Mouse (Mus musculus) heart, postnatal 10 days (tissue): ENCODE measurements at regions not wholly inside any gene's neighbourhood (a gene's known extent, or its start where the extent isn't known, plus 50 kb on each side); places are given as distances from the start of the nearest gene placed in this dataset.
A peak's percentile ranks its signal among the peaks of the same experiment; 100 is the strongest.
"Not testable (repeated sequence)": the region's sequence is repeated elsewhere in the genome, so short reads cannot be mapped to it uniquely, and the experiment has no call there.

Experiments
- DNase-seq, 2 experiments: peaks; one replicate each; pipeline ENCODE4 v3.0.0; 2021
- intact Hi-C: fragments of 180-260 bp; cut with DNase I; formaldehyde crosslinking; loops from one replicate; pipeline ENCODE4 v1.15.1; 2025

DNA sequence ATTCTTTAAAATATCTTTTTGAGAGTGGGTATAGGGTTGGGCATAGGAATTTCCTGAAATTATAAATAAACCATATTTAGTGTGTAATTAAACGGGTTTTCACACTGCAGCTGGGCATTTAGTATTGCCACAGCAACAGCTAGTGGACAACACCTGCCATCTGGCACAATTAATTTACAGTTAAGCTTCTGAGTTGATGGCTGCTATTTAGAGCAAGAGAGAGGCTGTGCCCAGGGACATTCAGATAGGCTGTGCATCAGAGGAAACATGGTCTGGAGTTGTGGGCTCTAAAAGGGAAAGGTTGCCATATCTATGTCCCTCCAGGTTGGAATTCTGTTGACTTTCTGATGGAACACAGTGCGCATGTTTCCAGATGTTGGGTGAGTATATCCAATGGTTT lies 227.1 kb downstream of the Pth2r start:
- no peak for DNase-seq
- intact Hi-C loops = no loop called here

DNA sequence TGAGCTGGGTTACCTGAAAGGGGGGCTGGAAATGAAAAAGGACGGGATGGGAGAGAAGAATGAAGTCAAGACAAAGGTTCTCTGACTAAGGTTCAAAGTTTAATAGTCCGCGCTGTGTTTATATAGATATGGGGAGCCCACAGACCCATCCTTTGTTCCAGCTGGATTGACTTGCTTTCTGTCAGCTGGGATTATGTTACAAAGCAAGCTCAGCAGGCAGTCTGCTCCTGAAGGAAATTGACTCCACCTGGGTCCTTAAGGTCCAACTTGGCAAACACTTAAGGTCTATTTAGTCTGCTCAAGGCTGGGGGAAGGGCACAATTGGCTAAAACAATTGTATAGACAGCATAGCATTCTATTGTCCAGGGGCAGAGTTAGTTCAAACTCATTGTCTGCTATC lies 253.8 kb downstream of the Pth2r start:
- no peak for DNase-seq
- intact Hi-C loops = no loop called here

DNA sequence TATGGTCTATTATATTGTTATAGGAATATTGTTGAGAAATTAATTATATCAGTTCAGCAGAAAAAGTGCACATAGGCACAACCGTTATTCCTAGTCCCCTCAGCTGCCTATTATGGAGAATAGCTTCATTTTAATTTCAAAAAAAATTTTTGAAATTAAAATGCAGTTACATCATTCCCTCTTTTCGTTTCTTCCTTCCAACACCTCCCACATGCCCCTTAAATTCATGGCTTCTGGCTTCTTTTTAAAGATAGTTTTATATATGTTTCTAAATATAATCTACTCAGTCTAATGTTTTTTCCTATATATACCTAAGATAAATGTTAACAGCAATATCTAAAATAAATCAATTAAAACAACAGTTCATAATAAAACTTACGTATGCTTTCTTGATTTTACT lies 256.7 kb downstream of the Pth2r start:
- intact Hi-C loops = no loop called here
- DNase-seq = no peak

DNA sequence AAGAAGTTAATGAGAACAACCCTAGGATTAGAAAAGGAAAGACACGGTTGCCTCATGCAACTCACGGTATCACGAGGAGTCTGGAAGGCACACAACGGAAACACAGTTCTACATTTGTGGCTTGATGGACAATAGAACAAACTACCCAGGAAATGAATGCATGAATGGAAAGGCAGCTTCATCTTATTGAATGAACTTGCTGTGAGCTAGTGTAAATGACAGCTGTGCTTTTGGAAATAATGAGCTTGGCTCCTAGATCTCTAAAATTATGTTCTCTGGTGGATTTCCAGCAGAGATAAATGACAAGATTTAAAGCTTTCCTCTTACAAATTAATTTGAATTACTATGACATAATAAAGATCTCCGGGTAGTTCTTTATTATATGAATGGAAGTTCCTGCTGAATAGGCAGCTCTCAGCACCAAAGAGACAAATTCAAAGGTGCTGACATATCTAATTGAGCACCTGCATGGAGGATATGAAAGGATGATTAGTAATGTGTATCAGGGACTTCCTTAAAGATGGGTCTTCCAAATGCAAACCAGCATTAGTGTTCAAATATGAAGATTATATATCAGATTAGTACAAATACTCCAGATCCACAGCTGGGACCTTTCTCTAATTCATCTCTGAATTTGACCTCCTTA lies 262.5 kb downstream of the Pth2r start:
- DNase-seq = no peak
- intact Hi-C loops = no loop called here

DNA sequence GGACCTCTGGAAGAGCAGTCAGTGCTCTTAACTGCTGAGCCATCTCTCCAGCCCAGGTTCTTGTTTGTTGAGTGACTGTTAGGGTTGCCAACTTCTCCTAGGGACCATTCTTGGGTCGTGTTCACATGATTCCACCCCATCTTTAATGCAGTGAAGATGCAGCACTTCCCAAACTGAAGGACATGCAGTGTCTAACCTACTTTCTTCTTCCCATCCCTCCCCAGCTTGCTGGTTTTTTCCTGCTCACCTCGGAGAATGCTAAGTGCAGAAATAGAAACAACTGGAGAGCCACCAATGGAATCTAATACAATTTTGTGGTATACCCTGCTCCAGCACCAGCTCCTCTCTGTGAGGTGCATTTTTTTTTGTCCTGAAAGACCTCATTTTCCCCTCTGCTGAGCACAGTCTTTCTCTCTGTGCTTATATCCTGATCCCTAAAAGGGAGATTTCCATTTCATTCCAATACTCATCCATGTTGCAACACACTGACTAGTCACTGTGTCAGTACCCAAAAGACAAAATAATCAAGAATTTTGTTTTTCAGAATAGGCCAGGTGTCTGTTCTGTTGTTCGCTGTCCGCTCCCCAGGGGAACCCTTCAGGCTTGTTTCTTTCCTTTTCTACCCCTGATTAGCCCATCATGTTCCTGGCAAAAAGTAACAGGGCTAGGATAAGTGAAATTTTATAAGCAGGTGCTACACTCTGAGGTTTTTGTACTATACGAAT lies 263.6 kb downstream of the Pth2r start:
- DNase-seq = no peak
- intact Hi-C loops = no loop called here

DNA sequence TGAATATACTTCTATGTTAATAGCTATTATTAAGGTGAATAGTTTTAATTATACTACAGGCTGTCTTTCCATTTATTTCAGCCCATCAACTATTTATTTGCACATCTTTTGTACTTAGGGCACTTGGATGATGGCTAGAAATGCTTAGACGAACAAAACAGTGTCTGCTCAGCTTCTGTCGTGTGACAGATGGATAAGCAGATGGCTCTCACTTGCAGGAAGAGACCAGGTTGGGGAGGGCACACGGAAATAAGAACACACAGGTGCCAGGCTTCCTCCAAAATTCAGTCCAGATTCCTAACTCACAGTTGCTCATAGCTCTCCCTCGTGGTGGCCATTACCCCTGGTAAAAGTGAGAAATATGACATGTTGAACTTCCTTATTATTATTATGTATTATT lies 267.0 kb downstream of the Pth2r start:
- intact Hi-C loops = no loop called here
- DNase-seq = no peak

DNA sequence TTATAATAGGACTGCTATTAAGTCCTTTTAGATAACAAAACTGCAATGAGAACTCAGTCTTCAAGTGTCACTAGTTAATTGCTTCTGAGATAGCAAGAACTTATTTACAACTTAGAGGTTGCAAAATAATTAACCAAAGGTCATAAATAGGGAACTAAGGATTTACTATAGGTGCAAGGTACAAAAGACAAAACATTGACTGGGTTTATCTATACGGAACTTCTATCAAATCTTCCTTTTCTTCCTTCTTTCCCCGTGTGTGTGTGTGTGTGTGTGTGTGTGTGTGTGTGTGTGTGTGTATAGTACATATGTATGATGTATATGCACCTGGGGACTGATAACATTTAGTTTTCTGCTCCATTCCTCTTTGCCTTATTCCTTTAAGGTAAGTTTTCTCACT lies 305.5 kb downstream of the Pth2r start:
- intact Hi-C loops = no loop called here
- DNase-seq = no peak

DNA sequence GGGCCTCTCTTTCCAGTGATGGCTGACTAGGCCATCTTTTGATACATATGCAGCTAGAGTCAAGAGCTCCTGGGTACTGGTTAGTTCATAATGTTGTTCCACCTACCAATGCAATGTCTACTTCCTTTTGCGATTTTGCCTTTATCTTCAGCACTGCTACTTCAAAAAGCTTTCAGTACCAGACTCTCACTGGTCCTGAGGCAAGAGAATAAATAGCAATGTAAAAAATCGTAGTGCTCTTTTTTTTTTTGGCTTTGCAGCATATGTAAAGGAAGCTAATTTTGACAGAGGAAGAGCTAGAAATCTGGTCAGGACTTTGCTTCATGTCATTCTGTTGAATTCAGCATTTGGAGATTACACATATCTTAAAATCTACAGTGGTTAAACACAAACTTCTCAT lies 291.0 kb upstream of the Crygf start:
- no peak for DNase-seq
- intact Hi-C loops = no loop called here

DNA sequence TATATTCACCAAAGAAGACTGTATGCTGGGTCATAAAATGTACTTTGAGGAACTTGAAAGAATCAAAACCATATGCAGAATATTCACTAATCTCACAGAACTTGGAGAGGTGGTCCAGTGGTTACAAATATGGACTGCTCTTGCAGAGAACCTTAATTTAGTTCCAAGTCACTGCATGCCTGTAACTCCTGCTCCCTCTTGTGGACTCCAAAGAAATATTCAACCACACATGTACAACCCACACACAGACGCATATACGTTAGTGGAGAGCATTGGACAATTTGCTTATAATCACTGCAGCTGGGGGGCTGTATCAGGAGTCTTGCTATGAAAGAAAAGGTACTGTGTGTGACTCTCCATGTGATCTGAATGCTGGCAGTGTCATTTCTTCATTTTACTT lies 271.9 kb upstream of the Crygf start:
- intact Hi-C loops = loop anchor here (10.0 kb wide), 1 partner anchor 340 kb away; no protein-coding TSS in a partner anchor
- no peak for DNase-seq

DNA sequence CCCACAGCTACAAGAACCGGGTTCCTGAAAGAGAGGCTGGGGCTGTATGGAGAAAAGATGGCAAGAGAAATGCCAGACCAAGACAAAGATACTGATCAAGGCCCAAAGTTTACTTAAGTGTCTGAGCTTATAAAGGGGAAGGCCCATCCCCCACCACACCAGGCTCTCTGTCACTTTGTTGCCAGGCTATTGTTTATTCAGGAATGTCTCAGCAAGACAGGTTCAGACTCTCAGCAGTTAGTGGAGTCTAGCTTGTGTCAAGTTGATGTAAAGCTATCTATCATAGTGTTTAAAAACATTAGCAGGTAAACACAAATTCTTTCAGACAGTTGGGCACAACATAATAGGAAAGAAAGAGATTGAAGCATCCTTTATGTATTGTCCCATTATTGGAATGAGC lies 244.4 kb upstream of the Crygf start:
- intact Hi-C loops = no loop called here

DNA sequence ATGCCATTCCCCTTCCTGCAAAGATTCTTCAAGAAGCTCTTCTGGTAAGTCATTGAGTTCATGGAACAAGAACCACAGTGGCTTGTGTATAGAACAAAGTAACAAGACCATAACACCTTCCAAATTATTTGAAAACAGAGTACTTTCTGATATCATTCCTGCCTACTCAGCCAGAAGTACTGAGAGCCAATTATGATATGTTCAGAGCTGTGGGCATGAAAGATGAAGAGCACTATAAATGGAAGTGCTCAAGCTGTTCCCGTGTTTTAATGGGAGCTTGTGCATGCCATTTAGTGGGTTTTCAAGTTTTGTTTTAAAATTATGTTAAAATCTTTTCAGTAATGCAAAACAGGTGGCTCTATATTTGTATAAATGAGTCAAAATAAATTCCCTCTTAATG lies 239.0 kb upstream of the Crygf start:
- DNase-seq = no peak
- intact Hi-C loops = no loop called here

More for the DNA sequence above, 244.4 kb upstream of the Crygf start:
- no peak for DNase-seq

DNA sequence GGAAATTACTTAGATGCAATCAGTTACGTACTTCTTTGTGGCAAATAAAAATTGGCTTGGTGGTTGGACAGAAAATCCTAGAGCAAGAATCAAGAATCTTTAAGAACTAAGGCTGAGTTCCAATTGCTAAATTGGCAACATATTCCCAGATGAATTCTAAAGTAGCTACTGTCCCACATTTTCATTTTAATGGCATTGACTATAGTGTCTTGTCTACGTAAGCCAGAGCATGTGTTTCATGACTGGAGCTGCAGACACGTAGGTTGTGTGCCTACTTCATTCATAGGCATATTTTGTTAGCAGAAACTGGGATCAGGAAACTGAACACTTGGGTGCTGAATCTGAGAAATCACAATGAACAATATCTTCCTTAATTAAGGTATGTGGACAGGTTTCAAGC lies 196.1 kb upstream of the Crygf start:
- intact Hi-C loops = no loop called here
- no peak for DNase-seq

DNA sequence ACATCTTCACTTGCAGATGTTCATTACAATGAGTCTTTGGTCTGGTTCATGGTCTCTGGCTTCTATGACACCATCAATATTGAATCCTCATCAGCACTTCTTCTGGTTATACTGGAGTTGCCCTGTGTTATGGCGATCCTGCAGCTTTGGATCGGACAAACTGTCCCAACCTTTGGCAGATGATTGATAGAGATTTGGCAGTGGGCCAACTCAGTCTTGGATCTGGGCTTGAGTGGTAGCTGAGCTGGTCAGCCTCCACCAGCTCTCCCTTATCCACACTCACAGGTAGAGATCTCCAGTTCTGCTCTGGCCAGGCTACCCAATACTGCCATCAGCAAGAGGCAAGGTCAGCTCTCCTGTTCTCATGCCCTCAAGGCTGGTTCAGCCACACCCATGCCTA lies 168.4 kb upstream of the Crygf start:
- intact Hi-C loops = no loop called here
- DNase-seq = no peak

DNA sequence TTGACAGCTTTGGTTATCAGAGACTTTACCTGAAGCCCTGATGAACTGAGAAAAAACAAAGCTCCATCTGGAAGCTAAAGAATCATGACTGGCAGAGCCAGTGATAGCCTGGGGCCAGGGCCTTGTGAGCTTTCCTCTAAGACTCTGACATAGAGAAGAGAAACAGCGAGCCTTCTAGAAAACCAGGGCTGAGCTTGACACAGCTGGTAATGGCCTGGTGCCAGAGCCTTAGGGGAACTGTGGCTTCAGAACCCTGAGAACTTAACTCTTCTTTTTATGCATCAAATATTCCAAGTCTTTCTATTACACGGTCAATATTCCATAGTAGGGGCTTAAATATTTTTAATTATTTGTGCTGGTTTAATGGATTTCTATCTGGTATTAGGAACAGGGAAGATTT lies 165.2 kb upstream of the Crygf start:
- intact Hi-C loops = no loop called here
- DNase-seq = no peak

DNA sequence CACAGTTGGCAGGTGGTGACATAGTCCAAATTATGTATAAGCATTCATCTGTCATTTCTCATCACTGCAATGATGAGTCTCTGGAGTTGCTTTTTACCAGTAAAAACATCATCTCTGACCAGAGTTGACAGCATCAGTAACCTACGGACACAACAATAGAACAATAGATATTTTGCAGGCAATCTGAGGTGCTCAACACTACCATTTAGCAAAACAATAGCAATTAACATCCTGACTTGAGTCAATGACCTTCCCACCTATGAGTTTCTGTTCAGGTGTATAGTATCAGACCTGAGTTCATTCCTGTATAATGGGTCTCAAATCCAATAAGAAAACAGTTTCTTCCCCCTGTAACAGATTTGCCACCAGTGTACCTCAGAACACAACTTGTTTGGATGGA lies 126.1 kb upstream of the Crygf start:
- intact Hi-C loops = no loop called here
- no peak for DNase-seq

DNA sequence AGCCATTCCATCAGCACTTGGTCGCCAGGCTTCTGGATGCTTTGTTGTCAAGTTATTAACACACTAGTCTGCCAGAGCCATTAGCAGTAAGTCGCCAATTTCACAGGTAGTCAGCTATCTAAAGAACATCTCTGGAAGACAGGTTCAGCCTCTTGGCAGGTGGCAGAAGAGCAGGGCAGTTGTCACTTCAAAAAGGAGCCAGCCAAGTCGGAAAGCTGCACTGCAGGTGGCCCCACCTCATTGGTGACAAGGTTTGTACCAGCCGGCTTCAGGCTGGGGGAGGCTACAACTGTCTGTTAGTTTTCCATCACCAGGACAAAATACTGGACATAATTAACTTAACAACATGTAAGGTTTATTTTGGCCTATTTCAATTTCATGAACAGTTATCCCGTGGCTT lies 105.5 kb upstream of the Crygf start:
- DNase-seq = no peak
- intact Hi-C loops = no loop called here

DNA sequence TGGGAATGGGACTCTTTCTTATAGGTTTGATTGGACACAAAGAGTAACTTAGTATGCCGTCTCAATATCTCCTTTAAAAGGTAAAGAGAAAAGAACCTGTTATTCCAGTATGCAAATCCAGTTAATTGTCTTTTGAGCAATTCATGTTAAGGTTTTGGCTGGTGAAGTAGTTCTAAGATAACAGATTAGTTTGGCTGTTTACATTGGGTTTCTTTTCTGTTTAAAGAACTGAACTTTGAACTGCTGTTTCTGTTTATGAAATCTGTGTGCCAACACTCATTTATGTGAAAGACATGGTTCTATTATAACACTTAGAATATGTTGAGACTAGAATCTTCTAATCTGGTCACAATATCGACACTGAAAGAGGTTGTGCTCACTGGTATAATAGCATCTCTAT lies 85.2 kb upstream of the Crygf start:
- intact Hi-C loops = no loop called here

DNA sequence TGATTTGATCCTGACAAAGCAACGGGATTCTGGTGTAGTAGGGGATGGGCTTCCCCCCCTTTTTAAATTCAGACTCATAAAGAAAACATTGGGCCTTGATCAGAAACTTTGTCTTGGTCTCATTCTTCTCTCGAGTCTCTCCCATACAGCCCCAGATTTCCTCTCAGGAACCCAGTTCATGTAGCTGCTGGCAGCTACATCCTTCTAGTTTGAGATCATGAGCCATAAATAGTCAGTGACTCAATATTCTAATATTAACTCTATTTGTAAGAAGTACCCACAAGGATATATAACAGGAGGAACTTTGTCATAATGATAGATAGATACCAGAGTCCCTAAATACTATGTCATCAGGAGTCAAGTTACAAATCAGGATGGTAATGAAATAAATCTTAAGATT lies 79.3 kb upstream of the Crygf start:
- intact Hi-C loops = no loop called here
- peak; percentile 27 to 35 for DNase-seq

More for the DNA sequence above, 85.2 kb upstream of the Crygf start:
- no peak for DNase-seq

DNA sequence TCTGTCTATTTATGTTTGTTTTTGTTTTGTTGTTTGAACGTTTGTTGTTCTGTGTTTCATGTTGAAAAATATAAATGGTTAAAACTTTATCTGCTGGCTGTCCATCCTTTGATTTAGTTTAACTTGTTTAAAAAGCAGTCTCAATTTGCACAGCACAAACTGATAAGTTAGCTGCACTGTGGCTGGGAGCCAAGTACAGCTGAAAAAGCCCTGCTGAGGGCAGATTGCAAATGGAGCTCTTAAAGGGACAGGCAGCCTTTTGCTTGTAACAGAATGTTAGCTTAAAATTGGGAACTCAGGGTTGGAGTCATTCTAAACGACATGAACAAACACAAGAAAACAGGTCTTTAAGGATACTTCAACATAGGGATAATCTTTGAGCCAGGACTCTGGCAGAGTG lies 52.6 kb upstream of the Crygf start:
- intact Hi-C loops = not testable (repeated sequence)
- DNase-seq = peak; percentile 44 to 48
